Mouse (Mus musculus) cerebral cortex, adult 2 months (tissue): ENCODE results near the gene Kcna2.

ENCODE experiments used
- WGBS: fragments of 180-500 bp; shearing (Covaris S2); methylation state at CpG from one replicate; pipeline ENCODE4 v1.1.7; 2018; 5-methylcytosine and 5-hydroxymethylcytosine counted together

The Kcna2 gene

DNA sequence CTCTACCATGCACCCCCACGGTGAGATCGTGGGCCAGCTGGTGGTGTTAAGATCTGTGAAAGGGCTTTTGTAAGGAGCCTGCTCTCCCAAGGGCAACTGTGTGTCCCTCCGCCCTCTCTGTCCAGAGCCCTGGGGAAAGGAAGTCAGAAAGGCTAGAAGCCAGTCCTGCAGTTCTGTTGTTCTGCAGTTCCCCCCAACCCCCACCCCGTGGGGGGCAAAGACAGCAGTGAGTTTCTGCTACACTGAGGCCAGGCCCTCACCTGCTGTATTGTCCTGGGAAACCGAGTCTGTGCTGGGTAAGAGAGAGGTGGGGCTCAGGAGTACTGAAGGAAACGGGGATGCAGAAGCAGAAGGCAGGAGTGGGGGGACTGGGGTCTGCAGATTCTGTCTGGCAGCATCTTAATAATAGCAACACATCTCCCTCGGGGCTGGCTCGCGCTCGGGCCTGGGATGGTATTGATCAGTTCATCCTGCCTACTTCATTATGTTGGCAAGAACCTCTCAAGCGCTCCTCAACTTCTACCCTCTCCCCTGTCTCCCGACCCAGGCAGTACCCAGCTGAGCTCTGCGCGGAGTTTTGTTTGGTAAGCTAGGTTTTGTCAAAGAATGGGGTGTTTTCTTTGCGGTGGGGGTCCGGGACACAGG lies at the start of gene Kcna2:
Kcna2 (plus strand) TSS at position 336 of the 645 bp plus-strand sequence.
- WGBS = 4% methylated on average over 16 of the region's 16 CpGs

DNA sequence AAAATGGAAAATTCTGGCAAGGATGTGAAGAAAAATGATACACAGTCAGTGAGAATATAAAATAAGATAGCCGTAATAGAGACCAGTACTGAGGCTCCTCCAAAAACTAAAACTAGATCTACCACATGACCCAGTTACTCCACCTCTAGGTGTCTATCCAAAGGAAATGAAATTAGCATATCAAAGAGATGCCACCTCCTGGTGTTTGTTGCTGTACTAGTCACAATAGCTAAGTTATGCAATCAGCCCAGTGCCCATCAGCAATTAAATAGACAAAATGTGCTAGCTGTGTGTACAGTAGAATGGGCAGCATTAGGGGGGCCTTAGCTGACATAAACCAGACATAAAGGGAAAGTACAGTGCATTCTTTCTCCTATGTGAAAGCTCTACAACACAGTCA lies 39.5 kb upstream of the Kcna2 start:
- 87% methylated on average over 1 of the region's 1 CpGs for WGBS

DNA sequence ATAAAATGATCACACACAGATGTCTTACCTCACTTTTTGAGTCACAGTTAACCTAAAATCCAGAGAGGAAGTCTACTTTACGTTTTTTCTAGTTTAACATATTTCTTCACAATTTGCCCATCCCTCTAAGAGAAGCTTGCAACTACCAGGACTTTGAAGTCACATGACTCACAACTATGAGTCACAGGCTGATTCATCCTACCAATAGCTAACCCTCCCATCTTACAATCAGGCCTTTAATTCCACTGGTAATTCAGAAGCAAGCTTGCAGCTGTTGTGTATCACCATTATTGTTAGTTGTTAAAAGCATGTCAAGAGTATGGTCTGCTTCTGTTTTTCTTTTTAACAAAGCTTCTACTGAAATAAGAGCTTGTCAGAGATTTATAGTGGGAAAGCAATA lies 38.2 kb upstream of the Kcna2 start:
- WGBS = 32% methylated on average over 1 of the region's 1 CpGs

DNA sequence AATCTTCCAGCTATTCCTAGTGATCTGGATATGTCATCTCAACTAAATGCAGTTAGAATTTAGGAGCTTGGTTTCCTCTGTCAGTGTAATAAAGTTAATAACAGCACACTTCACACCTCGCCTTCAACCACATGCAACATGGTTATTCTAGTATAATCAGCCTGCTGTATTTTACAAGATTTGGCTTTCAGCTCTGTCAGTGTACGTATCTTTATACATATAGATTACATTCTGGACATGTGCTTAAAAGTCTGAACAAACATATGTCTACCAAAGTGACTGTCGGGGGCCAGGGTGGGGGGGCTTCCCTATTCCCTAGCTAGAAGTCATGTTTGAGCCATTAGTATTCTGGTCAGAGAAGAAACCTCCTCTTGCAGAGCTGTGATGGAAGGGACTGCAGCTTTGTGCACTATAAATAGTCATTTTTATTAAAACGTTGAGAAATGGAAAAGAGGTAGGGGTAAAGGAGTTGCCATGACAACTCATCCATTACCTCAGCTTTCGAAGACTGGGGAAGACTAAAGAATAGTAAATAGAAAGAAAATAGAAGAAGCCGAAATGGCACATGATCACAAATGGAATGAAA lies 35.3 kb upstream of the Kcna2 start:
- WGBS = 36% methylated on average over 6 of the region's 6 CpGs

DNA sequence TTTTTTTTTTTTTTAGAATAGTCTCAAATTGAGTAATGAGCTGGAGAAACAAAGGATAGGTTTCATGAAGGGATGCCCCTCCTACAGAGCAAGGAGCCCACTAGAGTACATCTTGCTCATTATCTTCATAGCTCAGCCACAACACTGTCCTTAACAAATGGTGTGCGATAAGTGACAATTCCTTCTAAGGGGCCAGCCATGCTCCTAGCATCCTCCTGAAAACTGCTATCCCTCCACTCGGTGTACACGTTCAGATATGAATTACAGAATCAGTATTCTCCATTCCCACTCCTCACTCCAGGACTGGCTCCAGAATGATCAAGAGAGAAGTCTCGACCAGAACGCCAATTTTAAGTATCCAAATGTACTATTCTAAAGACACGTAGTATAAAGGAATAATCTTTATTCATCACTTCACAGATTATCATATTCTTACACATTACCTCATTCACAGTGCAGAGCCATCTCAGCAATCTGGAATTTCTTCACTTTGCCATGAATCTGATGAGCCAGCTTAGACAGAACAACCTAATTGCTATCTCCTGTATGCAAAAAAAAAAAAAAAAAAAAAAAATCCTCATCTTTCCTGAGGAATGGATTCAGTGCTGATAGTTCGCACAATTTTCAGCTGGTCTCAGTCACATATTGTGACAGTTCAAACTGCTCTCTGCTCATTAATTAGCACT lies 34.6 kb upstream of the Kcna2 start:
- 43% methylated on average over 7 of the region's 7 CpGs for WGBS

DNA sequence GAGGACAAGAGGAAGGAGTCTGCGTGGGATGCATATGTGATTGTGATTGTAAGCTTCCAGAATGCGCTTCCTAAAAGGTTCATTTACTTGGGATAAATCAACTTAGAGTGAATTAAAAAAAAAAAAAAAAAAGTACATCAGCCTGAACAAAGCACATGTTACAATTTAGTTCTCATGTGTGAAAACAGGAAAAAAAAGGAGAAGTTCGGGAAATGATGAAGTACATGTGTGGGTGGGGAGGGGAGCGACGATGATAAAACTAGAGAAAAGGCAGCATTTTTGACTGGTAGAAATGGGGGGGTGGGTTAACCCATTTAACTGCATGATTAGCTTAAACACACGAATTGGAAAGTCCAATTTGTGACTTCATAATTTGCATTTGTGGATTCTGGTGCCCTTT lies 33.7 kb upstream of the Kcna2 start:
- 46% methylated on average over 6 of the region's 6 CpGs for WGBS

DNA sequence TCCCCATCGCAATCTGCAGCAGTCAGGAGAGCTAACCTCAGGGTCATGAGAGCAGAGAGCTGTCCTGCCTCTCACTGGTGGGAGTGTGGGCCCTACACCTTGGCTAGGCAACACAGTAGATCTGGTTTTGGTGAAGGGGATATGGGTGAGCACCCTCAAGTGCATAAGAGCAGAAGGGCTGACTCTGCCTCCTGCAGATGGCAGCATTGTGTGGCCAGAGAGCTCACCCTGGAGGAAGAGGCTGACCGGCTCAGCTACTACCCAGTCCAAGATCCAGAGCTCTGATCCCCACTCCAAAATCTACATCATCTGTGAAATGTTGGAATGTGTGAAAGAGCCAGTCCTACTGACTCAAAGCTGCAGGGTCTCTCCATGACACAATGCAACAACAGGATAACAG lies 27.1 kb upstream of the Kcna2 start:
- 83% methylated on average over 2 of the region's 2 CpGs for WGBS

DNA sequence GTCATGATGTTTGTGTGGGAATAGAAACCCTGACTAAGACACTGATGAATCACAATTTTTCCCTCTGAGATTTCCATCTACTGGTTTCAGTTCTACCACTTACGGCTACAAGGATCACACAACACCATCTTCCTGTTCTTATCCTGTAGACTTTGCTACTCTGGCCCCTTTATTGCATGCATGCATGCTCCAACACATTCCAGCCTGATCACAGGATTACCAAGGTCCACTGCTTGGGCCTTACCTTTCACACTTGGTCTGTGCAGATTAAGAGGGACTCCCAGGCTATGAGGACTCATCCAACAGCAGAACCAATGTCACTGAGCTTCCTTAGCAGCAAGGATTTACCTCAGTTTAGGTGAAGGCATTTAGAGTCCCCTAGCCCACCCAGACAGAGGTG lies 25.2 kb upstream of the Kcna2 start:
- 76% methylated on average over 1 of the region's 1 CpGs for WGBS

DNA sequence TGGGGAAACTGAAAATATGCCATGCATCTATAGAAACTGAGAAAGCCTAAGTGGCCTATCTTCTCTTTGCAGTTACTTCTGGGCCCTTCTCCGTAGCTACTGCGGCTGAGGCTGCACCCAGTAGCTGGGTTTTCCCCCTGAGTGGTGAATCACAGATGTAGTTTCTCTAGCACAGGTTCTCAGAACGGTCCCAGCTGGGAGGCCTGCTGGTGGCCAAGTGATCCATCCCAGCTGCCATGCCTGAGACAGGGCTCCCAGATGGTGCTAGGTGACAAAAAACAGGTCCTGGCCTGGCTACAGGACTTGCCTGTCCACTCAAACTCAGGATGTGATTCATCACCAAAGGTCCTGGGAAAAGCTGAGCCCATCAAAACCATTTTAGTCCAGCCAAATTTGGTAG lies 24.3 kb upstream of the Kcna2 start:
- 94% methylated on average over 3 of the region's 3 CpGs for WGBS

DNA sequence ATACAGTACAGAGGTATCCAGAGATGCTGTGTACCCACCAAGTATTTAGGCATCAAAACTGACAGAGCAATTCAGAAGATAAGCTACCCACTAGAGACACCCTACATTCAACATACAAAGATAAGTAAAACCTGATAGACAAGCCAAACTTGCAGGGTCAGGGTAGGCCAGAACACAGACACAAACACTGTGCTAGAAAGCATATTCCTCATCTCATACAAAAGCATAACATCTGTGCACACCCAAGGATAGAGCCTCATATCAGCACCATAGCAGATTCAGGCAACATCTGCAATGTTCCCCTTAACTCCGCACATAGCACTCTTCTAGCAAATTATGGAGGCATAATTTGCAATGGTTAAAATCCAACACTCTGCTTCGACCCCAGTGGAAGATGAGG lies 23.8 kb upstream of the Kcna2 start:
- WGBS = 92% methylated on average over 2 of the region's 2 CpGs

DNA sequence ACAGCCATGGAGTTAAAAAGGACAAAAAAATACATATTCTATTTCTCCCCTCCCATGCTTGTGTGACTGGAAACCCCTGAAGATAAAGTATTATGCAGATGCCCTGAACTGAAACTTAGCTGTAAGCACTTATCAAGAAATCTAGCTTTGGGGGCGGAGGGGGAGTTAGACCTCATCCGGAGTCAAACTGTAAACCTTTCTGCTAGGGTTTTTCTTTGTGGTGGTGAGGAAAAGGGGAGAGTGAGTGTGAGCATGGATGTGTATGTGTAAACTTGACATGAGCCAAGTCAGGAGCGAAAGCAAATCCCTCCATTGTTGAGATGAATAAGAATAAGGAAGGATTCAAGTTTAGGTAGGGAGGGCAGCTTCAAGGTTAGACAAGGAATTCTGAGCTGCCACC lies 20.1 kb upstream of the Kcna2 start:
- 85% methylated on average over 3 of the region's 3 CpGs for WGBS

DNA sequence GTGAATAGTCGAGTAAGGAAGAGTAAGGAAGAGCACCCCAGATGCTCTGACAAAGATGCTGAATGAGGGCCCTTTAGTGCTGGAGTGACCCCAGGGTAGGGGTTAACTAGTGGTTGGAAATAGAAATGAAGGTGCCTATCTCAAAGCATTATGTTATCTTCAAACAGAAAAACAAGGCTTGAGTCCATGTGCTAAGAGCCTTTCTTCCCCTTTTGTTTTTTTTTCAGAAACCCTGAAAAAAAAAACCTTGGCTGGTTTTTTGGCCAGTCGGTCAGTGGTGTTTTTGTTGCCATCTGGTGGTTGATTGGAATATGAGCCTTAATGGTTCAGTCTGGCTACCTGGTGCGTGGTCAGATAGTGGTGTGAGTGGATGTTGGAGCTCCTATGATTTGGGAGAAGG lies 19.7 kb upstream of the Kcna2 start:
- 28% methylated on average over 3 of the region's 3 CpGs for WGBS

DNA sequence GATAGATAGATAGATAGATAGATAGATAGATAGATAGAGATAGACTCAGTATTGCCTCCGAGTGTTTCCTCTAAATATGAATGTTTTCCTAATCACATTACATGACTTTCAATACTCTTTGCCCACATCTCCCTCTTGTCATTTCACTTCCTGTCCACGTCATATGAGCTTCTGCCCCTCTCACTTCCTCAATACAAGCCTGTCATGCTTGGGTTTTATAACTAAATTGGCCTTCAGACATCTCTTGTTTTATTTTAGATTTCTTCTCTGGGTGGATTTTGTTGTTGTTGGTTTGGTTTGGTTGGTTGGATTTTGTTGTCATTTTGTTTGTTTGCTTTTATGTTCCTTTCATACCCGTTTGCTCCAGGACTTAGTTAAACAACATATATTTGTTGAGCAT lies 16.4 kb upstream of the Kcna2 start:
- WGBS = 80% methylated on average over 3 of the region's 3 CpGs

DNA sequence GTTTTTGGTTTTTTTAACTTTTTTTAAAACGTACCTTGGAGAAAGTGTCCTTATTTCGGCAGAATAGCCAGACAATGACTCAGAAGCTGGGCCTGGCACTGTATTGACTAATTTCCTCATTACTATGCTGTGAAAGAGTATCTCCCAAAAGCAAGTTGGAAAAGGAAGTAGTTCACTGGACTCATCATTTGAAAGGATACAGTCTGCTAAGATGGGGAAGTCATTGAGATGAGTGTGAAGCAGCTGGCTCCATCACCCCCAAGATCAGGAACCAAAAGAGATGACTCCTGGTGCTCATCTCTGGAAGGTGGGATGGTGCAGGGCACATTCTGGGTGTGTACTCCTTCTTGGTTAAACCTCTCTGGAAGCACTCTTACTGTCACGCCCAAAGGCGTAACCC lies 13.5 kb upstream of the Kcna2 start:
- WGBS = 82% methylated on average over 4 of the region's 4 CpGs

DNA sequence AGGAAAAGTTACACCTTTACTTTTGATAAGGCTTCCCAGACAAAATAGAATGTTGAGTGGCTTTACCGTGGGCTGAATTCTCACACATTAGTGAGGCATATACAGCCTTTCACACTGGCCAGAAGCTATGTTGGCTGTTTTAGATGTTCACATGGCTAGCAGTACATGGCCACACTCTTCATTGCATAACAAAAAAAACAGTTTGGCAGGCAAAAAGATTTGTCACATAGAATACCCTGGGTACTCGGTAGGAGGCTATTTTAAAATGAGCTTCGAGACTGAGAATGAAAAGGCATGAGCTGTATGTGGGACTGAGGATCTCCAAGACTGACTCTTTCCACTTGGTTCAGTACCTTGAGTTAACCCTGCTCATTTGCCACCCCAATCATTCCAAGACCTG lies 12.1 kb upstream of the Kcna2 start:
- WGBS = 45% methylated on average over 3 of the region's 3 CpGs

DNA sequence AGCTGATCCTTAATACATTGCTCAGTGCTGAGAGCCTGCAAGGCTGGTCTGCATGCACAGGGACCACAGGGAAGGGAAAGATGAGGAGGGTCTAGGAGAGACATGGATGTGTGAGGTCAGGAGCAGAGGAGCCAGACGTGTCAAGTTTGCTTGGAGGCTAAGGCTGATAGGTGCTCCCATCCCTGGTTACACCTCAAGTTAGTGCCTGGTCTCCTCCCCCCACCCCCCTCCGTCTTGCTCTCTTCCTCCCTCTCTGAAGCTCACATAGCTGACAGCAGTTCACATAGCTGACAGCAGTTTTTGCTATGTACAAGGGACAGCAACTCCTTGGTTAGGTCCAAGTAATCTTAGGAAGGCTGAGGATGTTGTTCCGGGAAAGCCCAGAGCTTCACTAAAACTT lies 11.5 kb upstream of the Kcna2 start:
- 65% methylated on average over 3 of the region's 3 CpGs for WGBS

DNA sequence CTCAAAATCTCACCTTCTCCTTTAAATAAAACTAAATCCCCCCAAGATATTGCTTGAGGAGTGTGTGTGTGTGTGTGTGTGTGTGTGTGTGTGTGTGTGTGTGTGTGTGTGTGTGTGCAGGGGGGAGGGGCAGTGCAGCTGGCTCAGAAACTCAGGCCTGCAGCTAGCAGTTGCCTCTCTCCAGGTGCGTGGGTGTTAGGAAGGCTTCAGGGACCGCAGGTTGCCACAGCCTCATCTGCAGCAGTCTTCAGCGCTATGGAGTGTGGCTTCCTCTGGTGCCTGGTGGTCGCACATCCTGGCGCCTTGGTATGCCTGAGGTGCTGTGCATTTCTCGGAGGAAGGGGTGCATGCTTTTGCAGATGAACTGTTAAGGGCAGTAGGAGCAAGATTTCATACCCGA lies 10.9 kb upstream of the Kcna2 start:
- 58% methylated on average over 7 of the region's 7 CpGs for WGBS

DNA sequence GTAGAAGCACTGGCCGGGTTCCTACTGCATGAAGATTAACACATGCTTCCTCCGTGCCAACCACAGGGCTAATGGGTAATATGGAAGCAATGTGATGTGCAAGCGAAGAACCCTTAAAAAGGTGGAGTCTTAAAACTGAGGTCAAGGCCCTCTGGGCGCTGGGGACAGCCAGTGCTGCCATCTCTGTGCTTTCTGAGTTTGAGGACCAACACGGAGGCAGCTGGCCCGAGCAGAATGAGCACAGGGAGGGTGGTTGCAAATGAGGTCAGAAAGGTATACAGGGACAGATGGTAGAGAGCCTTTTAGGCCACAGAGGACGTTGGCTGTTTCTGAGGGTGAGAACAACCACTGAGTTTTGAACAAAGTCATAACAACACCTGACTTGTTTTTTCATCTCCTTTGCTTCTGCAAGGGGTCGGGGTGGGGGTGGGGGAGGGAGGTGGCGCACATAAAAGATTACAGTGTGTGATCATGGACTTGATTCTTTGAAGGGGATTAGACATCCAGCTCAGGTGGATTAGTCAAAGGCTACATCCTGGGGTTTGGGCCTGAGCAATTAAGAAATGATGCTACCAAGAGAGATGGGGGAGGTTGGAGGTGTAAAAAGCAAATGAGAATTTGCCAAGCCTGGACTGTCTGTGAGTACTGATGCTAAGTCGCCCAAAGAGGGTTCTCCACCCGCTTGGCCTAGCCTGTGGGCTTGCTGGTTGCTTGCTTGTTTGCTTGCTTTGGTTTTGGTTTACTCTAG lies 10.4 kb upstream of the Kcna2 start:
- WGBS = 80% methylated on average over 11 of the region's 11 CpGs

DNA sequence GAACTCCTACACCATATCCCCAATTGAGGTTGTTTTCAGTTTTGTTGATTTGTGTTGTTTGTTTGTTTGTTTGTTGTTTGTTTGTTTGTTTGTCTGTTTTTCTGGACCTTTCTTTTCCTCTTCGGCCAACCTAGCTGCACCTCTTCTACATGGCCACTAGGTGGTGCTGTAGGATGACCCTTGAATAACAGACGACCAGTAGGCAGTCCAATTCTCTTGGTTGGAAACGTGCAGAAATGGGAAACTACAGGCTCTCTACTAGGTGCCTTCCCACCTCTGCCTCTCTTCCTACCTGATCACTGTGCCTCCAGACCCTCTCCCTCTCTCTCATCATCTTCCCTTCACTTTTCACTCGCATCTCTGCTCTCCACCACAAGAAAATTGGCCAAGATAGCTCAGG lies 6.9 kb upstream of the Kcna2 start:
- 8% methylated on average over 4 of the region's 4 CpGs for WGBS

DNA sequence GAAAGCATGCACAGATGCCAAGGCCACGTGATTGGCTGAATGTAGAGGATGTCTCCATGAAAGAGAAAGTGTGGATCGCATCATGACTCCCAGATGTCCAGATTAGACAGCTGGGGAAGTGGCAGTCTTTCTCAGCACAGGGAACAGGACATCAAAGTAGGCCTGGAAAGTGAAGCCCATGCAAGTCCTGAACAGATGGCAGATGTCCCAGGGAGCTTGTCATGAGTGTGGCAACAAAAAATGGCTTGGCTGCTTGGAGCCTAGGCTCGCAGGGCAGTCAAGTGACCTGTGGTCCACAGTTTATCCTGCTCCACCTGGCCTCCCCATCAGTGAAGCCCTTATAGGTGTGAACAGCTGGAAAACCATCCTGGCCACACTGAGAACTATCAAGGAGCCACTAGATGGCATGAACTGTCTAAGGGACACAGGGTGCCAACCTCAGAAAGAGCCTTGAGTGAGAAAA lies 4.6 kb upstream of the Kcna2 start:
- WGBS = 69% methylated on average over 3 of the region's 3 CpGs

DNA sequence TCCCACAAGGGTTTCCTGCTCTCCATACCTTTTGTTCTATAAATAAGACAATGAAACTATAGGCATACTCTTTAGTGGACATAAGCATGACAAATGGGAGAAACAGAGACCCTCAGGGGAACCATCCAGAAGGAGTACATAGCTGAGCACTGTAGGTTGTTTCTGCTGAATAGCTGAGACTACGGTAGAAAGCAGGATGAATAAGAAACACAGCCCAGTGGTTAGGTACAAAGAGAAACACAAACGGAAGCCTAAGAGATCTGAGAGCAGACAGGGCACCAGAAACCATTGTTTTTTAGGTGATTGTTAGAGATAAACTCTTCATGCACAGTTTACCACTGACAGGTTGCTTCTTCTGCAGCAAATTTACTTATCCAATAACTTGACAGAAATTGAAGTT lies 1.1 kb upstream of the Kcna2 start:
- 71% methylated on average over 2 of the region's 2 CpGs for WGBS

DNA sequence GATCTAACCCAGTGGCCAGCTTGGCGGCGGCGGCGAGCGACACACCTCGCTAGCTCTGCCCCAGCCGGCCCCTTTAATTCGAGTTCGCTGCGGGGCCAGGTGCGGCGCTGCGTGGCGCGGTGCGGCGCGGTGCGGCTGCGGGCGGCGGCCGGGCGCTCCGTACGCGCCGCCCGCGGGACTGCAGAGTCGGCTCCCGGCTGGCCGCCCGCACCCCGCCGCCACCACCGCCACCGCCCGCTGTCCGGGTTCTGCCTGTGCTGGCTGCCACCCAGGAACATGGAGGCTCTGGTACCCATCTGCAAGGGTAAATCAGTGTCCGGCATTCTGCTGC lies 475 bp downstream of the Kcna2 start:
- under 1% methylated on average over 41 of the region's 41 CpGs for WGBS
